Mouse (Mus musculus) liver, embryonic 16.5 days (tissue): ENCODE measurements at regions not wholly inside any gene's neighbourhood (a gene's known extent, or its start where the extent isn't known, plus 50 kb on each side); places are given as distances from the start of the nearest gene placed in this dataset.

Experiments
- ATAC-seq: fragments of 200-750 bp; cut with Nextera tagmentation; 2 replicates; pipeline ENCODE4 v1.8.0; 2017; ENCODE audit warnings: low read depth, mild to moderate bottlenecking, moderate number of reproducible peaks, moderate library complexity
- H3K27ac ChIP-seq: fragments of 300-500 bp; sonication (generic); 2 replicates; pipeline ENCODE4 v1.5.1; 2014; ENCODE audit warnings: mild to moderate bottlenecking, low read length
- H3K27me3 ChIP-seq: fragments of 300-500 bp; sonication (generic); 2 replicates; pipeline ENCODE4 v1.6.1; 2014; ENCODE audit warnings: low read depth, low read length, mixed read lengths; ENCODE audit not compliant: control insufficient read depth, insufficient read depth
- H3K36me3 ChIP-seq: fragments of 300-500 bp; sonication (generic); 2 replicates; pipeline ENCODE4 v1.6.1; 2014; ENCODE audit warnings: mild to moderate bottlenecking; ENCODE audit not compliant: control insufficient read depth, insufficient read depth
- H3K4me1 ChIP-seq: fragments of 300-500 bp; sonication (generic); 2 replicates; pipeline ENCODE4 v1.6.1; 2014; ENCODE audit warnings: low read depth, low read length, mixed read lengths; ENCODE audit not compliant: control insufficient read depth
- H3K4me2 ChIP-seq: fragments of 300-500 bp; sonication (generic); 2 replicates; pipeline ENCODE4 v1.6.1; 2014; ENCODE audit warnings: low read depth, low read length, mixed read lengths
- H3K4me3 ChIP-seq: fragments of 300-500 bp; sonication (generic); 2 replicates; pipeline ENCODE4 v1.5.1; 2014; ENCODE audit warnings: low read depth, mild to moderate bottlenecking, low read length
- H3K9ac ChIP-seq: fragments of 300-500 bp; sonication (generic); 2 replicates; pipeline ENCODE4 v1.6.1; 2014; ENCODE audit warnings: low read depth, low read length
- H3K9me3 ChIP-seq: fragments of 300-500 bp; sonication (generic); replicated peaks from 2 replicates; pipeline ENCODE4 v1.6.1; 2016; ENCODE audit warnings: low read length; ENCODE audit not compliant: control insufficient read depth
- WGBS: fragments of 180-500 bp; shearing (Covaris S2); extraction: QIAGEN DNeasy Blood & Tissue Kit; methylation state at CpG from one replicate; pipeline ENCODE4 v1.1.7; 2014; ENCODE audit not compliant: insufficient replicate concordance; 5-methylcytosine and 5-hydroxymethylcytosine counted together

- H3K4me2 ChIP-seq, result no peak overlapping the region
- no peaks in the 10 kb centered on the region for H3K9me3 ChIP-seq
- no peak overlapping the region for H3K9ac ChIP-seq
- H3K4me1 ChIP-seq, result no peaks in the 10 kb centered on the region
- no peak for ATAC-seq
- 35% methylated on average over 1 of the region's 1 CpGs for WGBS
- H3K27me3 ChIP-seq, result no peaks in the 10 kb centered on the region
- no peaks in the 10 kb centered on the region for H3K36me3 ChIP-seq
- H3K4me3 ChIP-seq, result no peak overlapping the region
- H3K27ac ChIP-seq, result no peak overlapping the region
Observed at GRCm38 (mm10) chr15:56077081-56077480, 1400.3 kb downstream of the Slc22a22 start.

GRCm38 (mm10) chr15:56076680-56077079, 1400.7 kb downstream of the Slc22a22 start:
- Histone ChIP-seq H3K27ac (no peak overlapping the region), H3K9me3 (no peaks in the 10 kb centered on the region), H3K4me1 (no peaks in the 10 kb centered on the region), H3K4me2 (no peak overlapping the region), H3K27me3 (no peaks in the 10 kb centered on the region), H3K4me3 (no peak overlapping the region), H3K9ac (no peak overlapping the region), H3K36me3 (no peaks in the 10 kb centered on the region)
- no peak for ATAC-seq
- WGBS, result 45% methylated on average over 1 of the region's 1 CpGs

DNA sequence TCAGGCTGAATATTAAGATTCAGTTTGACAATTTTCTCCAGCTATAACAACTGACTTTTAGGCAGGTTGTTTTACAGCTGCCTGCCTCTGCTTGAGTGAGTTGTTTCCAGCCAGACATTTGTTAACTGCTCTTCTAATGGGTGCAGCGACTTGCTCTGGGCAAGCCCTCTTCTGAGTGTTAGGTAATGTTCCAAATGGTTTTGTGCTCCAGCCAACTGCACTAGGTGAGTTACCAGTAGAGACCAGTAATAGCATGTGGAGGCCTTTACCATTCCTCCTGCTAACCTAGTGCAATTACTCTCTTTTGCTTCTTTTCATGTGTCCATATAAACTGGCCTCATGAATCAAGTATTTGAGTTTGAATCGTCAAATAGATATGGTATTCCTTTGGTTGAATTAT, 1407.9 kb downstream of the Slc22a22 start:
- H3K27ac ChIP-seq, result no peak overlapping the region
- 55% methylated on average over 2 of the region's 2 CpGs for WGBS
- no peak overlapping the region for H3K4me2 ChIP-seq
- H3K9ac ChIP-seq, result no peak overlapping the region
- no peak for ATAC-seq
- H3K4me3 ChIP-seq, result no peak overlapping the region
- no peaks in the 10 kb centered on the region for H3K4me1 ChIP-seq
- no peaks in the 10 kb centered on the region for H3K9me3 ChIP-seq
- no peaks in the 10 kb centered on the region for H3K36me3 ChIP-seq
- H3K27me3 ChIP-seq, result no peaks in the 10 kb centered on the region

DNA sequence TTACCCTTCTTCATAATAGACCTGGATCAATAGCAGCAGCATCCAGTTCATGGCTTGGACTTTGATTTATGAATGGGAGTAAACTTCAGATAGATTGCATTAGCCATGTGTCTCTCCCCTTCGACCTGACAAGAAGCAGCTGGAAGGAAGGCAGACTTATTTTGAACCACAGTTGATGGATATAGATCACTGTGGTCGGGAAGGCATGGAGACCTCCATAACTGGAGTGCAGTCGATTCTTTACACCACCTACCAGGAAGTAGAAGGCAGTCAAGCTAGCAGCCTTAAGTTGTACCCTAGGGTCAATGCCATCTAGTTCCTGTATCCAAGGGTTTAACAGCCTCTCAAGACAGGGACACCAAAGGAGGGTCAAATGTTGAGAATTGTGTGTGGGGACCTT, 1410.2 kb downstream of the Slc22a22 start:
- Histone ChIP-seq H3K27me3 (no peaks in the 10 kb centered on the region), H3K36me3 (no peaks in the 10 kb centered on the region), H3K4me1 (no peaks in the 10 kb centered on the region), H3K27ac (no peak overlapping the region), H3K4me3 (no peak overlapping the region), H3K9me3 (no peaks in the 10 kb centered on the region), H3K4me2 (no peak overlapping the region), H3K9ac (no peak overlapping the region)
- ATAC-seq, result no peak
- WGBS, result 25% methylated on average over 3 of the region's 3 CpGs

DNA sequence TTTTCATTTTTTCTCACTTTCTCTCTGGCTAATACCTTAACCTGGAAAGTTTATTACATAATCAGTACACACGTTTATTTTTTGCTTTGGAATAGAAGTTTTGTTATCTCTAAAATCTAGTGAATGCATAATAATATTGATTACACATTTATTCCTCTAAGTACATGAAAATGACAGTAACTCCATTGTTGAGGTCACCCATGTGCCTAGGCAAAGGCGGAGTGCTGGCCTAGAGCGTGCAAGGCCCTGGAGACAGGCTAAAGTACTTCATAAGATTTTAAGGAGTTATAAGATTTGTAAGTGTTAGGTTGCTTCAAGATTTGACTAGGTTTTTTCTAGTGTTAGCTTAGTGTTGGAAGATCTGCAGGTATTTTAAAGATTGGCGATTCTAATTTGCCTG, 1410.9 kb downstream of the Slc22a22 start:
- no peaks in the 10 kb centered on the region for H3K27me3 ChIP-seq
- no peak overlapping the region for H3K27ac ChIP-seq
- 58% methylated on average over 4 of the region's 4 CpGs for WGBS
- no peak for ATAC-seq
- no peak overlapping the region for H3K9ac ChIP-seq
- no peaks in the 10 kb centered on the region for H3K36me3 ChIP-seq
- H3K4me2 ChIP-seq, result no peak overlapping the region
- H3K4me1 ChIP-seq, result no peaks in the 10 kb centered on the region
- no peak overlapping the region for H3K4me3 ChIP-seq
- H3K9me3 ChIP-seq, result no peaks in the 10 kb centered on the region

DNA sequence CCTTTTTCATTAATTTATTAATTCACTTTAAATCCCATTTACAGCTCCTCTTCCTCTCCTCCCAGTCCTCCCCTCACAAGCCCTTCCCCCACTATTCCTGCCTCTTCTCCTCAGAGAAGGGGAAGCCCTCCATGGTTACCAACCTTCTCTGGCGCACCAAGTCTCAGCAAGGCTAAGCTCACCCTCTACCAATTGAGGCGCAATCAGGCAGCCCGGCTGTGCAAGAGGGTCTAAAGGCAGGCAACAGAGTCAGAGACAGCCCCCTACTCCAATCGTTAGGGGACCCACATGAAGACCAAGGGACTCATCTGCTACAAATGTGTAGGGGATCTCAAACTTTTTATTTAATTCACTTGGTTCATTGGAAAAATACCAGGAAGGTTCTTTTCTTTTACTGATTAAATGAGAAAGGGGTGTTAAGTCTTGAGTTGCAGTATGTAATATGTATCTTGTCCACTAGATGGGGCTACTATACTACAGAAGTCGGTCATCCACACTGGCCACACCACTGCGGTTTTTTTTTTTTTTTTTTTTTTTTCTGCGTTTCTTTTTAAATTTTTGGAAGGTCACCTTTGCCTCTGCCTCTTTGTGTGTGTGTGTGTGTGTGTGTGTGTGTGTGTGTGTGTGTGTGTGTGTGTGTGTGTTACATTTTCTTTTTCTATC, 1411.4 kb downstream of the Slc22a22 start:
- ATAC-seq, result no peak
- Histone ChIP-seq H3K9me3 (no peaks in the 10 kb centered on the region), H3K4me3 (no peak overlapping the region), H3K4me2 (no peak overlapping the region), H3K4me1 (no peaks in the 10 kb centered on the region), H3K36me3 (no peaks in the 10 kb centered on the region), H3K27me3 (no peaks in the 10 kb centered on the region), H3K27ac (no peak overlapping the region), H3K9ac (no peak overlapping the region)
- WGBS, result 25% methylated on average over 7 of the region's 7 CpGs

GRCm38 (mm10) chr15:56062576-56062975, 1414.8 kb downstream of the Slc22a22 start:
- Histone ChIP-seq H3K9ac (no peak overlapping the region), H3K4me2 (no peak overlapping the region), H3K27ac (no peak overlapping the region), H3K4me3 (no peak overlapping the region), H3K4me1 (no peaks in the 10 kb centered on the region), H3K27me3 (no peaks in the 10 kb centered on the region), H3K9me3 (no peaks in the 10 kb centered on the region), H3K36me3 (no peaks in the 10 kb centered on the region)
- 46% methylated on average over 3 of the region's 3 CpGs for WGBS
- no peak for ATAC-seq

DNA sequence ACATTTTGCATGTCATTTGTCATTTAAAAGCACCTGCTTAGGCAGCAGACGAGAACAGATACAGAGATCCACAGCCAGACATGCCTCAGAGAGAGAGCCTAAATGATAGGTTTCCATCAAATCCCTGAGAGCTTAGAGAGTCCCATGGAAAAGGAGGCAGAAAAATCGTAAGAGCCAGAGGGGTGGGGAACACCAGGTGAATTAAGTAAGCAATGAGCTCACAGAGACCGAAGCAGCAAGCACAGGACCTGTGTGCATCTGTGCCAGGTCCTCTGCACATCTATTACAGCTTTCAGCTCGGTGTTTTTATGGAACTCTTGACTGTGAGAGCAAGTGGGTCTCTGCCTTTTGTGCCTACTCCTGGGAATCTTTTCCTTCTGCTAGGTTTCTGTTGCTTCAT, 1416.1 kb downstream of the Slc22a22 start:
- no peaks in the 10 kb centered on the region for H3K36me3 ChIP-seq
- no peak overlapping the region for H3K4me2 ChIP-seq
- H3K27ac ChIP-seq, result no peak overlapping the region
- H3K4me3 ChIP-seq, result no peak overlapping the region
- no peak overlapping the region for H3K9ac ChIP-seq
- ATAC-seq, result no peak
- 52% methylated on average over 4 of the region's 4 CpGs for WGBS
- no peaks in the 10 kb centered on the region for H3K27me3 ChIP-seq
- no peaks in the 10 kb centered on the region for H3K9me3 ChIP-seq
- H3K4me1 ChIP-seq, result no peaks in the 10 kb centered on the region

DNA sequence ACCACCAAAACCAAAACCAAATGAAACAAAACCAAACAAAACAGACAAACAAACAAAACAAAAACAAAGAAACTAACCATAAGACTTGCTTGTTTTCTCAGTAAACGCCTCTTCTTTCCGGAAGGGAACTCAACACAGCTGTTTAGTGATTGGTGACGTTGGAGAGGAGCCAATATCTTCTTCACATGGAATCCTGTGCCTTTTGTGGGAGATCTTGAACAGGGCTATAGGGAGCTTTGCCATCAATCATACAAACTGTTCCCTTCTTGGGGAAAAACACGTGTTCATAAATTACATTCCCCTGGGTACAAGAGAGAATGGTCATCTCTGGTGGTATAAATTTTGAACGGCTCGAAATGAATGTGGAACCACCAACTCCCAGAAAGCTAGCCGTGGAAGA, 1426.7 kb downstream of the Slc22a22 start:
- Histone ChIP-seq H3K4me2 (no peak overlapping the region), H3K4me1 (no peaks in the 10 kb centered on the region), H3K9ac (no peak overlapping the region), H3K9me3 (no peaks in the 10 kb centered on the region), H3K27ac (no peak overlapping the region), H3K36me3 (no peaks in the 10 kb centered on the region), H3K4me3 (no peak overlapping the region), H3K27me3 (no peaks in the 10 kb centered on the region)
- WGBS, result 58% methylated on average over 7 of the region's 7 CpGs
- no peak for ATAC-seq
